Mouse (Mus musculus) c-Kit-negative CD71-positive TER-119-positive erythroid progenitor cells, embryonic 14.5 days (primary cell): ENCODE results near the gene Cd37.
"Not testable (repeated sequence)": the region's sequence is repeated elsewhere in the genome, so short reads cannot be mapped to it uniquely, and the experiment has no call there.

Experiments
- DNase-seq: peaks from one replicate; pipeline ENCODE4 v3.0.0-alpha.2; 2013; ENCODE audit warnings: low read depth, low spot score

Gene Cd37

DNA sequence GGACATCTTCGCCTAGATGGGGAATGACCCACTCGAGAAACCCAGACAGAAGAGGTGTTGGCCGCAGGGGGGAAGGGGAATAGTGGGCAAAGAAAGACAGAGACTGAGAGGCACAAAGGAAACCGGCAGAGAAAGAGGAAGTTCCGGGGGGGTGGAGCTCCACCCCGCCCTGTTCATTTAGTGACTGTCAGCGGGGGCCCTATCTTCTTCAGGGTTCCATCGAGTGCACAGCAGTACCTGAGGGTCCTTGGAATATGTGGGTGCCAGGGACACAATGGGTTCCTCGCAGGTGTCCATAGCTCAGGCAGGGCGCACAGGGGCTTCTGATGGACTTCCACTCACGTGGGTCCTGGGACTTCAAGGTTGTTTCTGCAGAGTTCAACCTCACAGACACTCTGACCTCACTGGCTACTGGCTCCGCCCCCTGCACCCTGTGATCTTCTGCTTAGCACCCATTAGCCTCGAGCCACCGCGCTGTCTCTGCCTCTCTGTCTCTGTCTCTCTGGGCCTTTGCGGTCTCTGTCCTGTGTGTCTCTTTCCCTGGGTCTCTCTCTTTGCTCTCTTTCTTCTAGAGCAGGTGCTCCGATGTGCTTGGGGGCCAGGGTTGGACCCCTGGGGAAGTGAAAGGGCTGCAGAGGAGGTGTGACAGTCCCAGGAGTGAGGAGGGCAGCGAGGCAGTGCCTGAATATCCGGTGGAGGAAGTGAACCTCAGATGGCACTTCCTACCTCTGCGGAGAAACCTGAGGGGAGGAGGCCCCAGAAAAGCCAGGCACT lies at the start of gene Cd37:
TSS of gene Cd37 (minus strand) at position 393 of the 774 bp plus-strand sequence.
- DNase-seq: peak; percentile 12

- DNase-seq: no peak
Observed at GRCm38 (mm10) chr7:45286486-45286885, 47.6 kb upstream of the Cd37 start.

GRCm38 (mm10) chr7:45277136-45277760 lies 38.3 kb upstream of the Cd37 start, which contains the start of gene Slc6a21:
TSS of gene Slc6a21 (plus strand) at chr7:45277513.
- no peak for DNase-seq

DNA sequence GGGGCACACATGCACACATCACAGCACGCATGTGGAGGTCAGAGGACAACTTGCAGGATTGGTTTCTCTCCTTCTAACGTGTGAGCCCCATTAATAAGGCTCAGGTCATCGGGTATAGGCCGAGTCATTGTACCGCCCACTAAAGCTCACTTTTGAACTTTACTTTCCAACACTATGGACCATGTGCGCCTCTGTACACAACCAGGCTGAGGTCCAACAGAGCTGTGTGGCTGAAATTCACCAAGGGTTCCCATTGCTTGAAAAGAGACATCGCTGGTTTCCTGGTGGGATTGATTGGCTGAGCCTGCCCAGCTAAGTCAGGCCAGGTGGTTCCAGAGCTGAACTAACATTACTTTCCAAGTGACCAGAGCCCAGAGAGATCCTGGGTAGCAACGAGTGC lies 34.8 kb upstream of the Cd37 start:
- DNase-seq: no peak

DNA sequence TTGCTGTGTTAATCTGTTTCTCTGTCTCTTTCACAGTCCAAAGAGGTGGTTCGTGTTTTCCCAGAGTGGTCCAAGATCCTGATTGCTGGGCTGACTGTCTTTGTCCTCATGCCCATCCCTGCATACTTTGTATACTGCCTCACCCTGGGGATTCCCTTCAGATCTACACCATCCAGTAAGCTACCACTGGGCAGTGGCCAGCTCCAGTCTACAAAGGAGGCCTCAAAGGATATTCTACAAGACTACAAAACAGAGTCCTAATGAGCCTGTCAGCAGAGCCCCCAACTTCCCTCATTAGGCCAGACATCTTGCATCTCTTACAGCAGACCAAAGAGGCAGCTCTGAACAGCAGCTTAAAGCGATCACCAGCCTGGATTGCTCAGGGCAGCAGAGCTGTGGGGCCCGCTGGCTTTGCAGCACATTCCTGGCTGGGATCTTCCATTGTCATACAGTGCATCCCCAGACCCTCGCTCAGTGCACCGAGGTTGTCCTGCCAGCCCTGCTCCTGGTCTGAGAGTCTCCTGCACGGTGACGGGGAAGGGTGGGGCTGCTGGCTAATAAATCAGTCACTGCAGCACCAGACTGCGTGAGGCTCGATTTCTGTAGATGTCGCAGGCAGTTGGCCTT lies 34.0 kb upstream of the Cd37 start:
- no peak for DNase-seq

- no peak for DNase-seq
Observed at GRCm38 (mm10) chr7:45265518-45265917, 26.6 kb upstream of the Cd37 start.

- no peak for DNase-seq
Observed at GRCm38 (mm10) chr7:45264348-45264747, 25.4 kb upstream of the Cd37 start.

- DNase-seq: no peak
Observed at GRCm38 (mm10) chr7:45263006-45263607, 24.2 kb upstream of the Cd37 start.

DNA sequence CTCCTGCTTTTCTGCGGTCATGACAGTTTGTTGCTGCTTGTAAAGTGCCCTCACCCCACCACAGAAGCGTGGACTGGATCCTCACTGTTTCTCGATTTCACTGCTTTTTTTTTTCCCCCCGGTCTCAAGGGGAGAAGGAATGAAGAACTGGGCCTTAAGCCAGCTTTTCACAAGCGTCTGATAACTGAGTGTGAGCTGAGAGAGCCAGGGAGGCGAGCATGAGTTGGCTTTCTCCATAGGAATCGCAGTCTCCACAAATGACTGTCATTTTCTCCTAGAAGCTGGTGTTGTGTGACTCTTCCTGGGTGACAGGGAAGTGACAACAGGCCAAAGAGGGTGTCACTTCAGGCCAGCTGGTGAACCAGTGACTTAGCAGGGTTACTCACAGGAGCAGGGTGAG lies 23.4 kb upstream of the Cd37 start:
- DNase-seq: no peak

DNA sequence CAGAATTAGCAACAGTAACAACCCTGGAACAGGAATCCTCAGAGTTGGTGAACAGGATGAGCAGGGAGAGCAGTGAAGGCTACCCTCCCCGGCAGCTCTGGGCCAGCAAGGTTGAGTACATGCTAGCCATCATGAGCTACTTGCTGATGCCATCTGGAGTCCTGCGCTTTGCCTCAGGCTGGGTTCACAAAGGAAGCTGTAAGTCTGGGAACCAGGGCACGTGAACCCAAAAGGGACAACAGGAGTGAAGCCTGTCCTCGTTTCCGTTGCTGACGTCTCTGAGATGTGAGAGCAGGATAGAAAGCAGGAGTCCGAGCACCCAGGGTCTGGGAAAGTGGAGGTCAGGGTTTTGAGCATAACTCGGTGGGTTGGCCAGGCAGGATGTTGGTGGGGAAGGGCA lies 20.4 kb upstream of the Cd37 start:
- no peak for DNase-seq

DNA sequence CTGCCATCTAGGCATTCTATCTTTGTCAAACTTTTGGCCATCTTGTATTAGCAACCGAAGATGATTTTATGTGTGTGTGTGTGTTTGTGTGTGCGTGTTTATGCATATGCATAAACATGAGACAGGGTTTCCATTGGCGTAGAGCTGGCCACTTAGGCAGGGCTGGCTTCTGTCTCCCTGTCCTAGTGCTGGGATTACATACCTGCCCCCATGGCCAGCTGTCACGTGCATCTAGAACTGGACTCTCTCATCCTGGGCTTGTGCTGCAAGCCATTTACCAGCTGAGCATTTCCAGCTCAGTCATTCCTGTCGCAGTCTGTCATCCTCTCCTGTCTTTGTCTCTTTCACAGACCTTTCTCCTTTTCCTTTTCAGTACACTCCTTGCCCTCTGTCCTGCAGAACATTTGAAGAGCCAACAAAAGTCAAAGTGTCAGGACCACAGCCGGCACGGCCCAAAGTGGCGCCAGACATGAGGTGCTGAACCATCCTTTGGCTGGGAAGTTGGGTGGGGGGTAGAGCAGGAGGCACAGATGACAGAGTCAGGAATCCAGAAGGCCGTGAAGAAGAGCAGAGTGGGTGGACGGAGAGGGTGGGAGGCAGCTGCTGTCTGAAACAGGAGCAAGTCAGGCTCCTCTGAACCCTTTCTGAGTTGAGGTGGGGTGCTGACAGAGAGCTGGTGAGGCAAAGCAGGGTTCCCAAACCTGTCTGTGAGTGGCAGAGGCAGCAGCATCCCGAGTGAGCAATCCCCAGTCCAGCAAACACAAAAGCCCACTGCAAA lies 18.3 kb upstream of the Cd37 start:
- no peak for DNase-seq

- DNase-seq: not testable (repeated sequence)
Observed at GRCm38 (mm10) chr7:45255822-45256221, 16.9 kb upstream of the Cd37 start.

DNA sequence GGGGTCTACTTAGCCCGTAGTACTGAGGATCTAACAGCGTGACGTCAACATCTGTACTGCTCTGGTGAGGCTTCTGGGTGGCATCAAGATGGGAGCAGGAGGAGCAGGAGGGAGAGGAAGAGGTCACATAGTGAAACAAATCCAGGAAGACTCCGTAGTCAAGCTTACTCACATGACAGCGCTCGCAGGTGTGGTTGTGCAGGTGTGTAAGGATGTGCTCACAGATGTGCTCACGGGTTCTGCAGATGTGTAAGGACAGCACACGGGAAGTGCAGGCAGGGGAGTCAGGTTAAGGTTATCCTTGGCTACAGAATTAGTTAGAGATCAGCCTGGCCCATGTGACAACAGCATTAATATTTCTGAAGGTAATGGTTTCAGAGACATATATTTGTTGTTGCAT lies 14.9 kb upstream of the Cd37 start:
- DNase-seq: no peak

DNA sequence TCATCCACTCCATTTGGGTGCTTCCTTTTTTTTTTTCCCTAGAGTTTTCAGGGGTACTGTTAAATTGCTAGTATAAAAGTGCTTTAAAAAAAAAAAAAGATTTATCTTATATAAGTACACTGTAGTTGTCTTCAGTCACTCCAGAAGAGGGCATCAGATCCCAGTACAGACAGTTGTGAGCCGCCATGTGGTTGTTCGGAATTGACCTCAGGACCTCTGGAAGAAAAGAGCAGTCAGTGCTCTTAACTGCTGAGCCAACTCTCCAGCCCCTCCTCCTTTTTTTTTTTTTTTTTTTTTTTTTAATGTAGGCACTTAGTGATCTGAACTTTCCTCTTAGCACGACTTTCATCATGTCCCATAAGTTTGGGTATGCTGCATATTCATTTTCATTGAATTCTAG lies 8.8 kb upstream of the Cd37 start:
- DNase-seq: no peak

DNA sequence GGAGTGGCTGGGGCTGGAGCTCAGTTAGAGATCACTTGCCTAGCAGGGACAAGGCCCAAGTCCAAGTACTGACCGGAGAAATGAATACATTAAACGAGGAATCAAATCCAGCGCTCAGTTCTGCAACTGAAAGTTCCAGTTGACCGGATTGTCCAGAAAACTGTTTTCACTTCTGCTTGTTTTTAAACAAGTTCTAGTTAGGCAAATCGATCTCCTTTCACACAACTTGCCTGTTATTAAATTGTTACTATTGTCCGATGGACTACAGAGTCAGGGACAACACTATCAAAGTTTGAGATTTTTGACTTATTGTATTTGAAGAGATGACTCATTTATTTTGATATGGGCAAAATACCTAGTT lies 2.5 kb upstream of the Cd37 start:
- no peak for DNase-seq

DNA sequence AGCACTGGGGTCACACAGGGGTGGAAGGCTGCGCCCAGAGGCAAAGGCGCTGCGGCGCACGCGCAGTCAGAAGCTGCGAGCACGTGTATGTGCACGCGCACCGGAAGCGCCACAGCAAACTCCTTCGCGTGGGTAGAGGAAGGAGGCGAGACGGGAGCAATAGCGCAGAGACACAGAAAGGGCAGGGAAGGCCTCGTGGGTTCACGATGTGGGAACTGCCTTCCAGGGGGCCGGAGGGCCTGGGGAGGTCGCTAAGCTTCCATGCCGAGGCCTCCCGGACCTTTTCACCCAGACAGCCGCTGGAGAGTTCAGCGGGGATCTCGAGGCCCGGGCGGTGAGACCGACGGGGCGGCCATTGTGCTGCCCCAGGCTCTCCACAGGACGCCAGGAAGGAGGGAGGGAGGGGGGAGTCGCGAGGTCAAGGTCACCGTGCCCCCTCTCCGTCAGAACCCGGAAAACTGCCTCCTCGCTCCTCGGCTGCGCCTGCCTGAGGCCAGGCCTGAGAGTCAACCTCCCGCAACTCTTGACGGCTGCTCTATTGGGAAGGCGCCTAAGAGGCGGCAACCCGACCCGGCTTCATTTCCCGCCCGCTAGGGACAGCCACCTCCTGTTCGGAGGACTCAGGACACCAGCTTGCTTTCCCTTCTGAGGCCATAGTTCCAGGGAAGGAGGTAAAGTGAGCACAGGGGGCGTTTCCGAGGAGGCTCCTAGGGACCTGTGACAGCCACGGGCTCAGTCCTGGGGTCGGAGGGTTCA lies 1.9 kb upstream of the Cd37 start, which contains the start of gene Slc6a16:
TSS of gene Slc6a16 (plus strand) at position 453 of the 756 bp plus-strand sequence.
- DNase-seq: no peak

- DNase-seq: no peak
Observed at GRCm38 (mm10) chr7:45240109-45240508, 1.2 kb upstream of the Cd37 start.

GRCm38 (mm10) chr7:45237747-45238699 lies 892 bp downstream of the Cd37 start:
- DNase-seq: no peak

DNA sequence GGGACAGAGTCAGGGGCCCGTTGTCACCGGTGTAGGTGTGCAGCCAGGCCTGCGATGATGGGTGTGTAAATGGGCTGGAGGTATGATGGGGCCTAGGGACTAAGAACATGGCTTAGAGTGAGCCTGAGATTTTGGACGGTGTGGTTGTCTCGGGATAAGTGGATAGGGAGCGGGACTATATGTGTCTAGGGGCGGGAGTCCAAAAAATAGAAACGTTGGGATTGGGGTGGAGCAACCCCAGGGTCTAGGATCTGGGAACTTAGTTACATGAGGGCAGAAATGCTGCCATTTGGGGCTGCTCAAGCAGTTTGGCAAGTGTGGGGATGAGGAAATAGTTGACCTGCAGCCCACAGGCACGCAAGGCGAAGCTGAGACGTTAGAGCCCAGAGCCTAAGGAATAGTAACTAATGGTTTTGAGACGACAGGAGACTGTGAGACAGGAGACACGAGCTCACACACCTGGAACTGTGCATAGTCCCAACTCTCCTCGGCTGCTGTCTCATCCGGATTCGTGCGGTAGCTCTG lies 3.2 kb downstream of the Cd37 start:
- no peak for DNase-seq
